Mouse (Mus musculus): ENCODE data around the gene Urad. TPM values are rescaled to one million over a fixed set of nuclear protein-coding genes. Genes with fewer than 3 reads are reported as not detected.

Urad gene
- polyA plus RNA-seq, 1 experiment from 2014 or later = not detected

GRCm38 (mm10) chr5:147345981-147346380 is 23.7 kb upstream of the Urad start:
- Histone ChIP-seq H3K27ac (no peak overlapping the region), H3K9ac (ENCODE audit: low read depth, low read length) (no peak overlapping the region), H3K4me3 (replicated peaks; ENCODE audit: low read depth, low read length) (no peak overlapping the region), H3K27me3 (ENCODE audit: insufficient read depth, low read length) (no peaks in the 10 kb centered on the region), H3K4me2 (ENCODE audit: low read length) (no peak overlapping the region), H3K4me1 (replicated peaks; ENCODE audit: insufficient read depth, low read length) (no peaks in the 10 kb centered on the region), H3K36me3 (ENCODE audit: insufficient read depth, low read length) (no peaks in the 10 kb centered on the region), H3K9me3 (replicated peaks; ENCODE audit: low read length) (no peaks in the 10 kb centered on the region)
- ATAC-seq (replicated peaks; ENCODE audit: low FRiP score, low read depth) = no peak
- no peak for DNase-seq (ENCODE audit: low spot score)
- no peak for TF ChIP-seq CTCF (IDR thresholded peaks at IDR 0.05; ENCODE audit: low read depth)
- WGBS = 57% methylated on average over 1 of the region's 1 CpGs

GRCm38 (mm10) chr5:147343904-147344303 is 21.7 kb upstream of the Urad start:
- Histone ChIP-seq H3K27ac (no peak overlapping the region), H3K9me3 (replicated peaks; ENCODE audit: low read length) (no peaks in the 10 kb centered on the region), H3K36me3 (ENCODE audit: insufficient read depth, low read length) (no peaks in the 10 kb centered on the region), H3K4me3 (replicated peaks; ENCODE audit: low read depth, low read length) (no peak overlapping the region), H3K4me2 (ENCODE audit: low read length) (no peak overlapping the region), H3K27me3 (ENCODE audit: insufficient read depth, low read length) (no peaks in the 10 kb centered on the region), H3K9ac (ENCODE audit: low read depth, low read length) (no peak overlapping the region), H3K4me1 (replicated peaks; ENCODE audit: insufficient read depth, low read length) (no peaks in the 10 kb centered on the region)
- ATAC-seq (replicated peaks; ENCODE audit: low FRiP score, low read depth) (no peak), DNase-seq (ENCODE audit: low spot score) (no peak)
- no peak for TF ChIP-seq CTCF (IDR thresholded peaks at IDR 0.05; ENCODE audit: low read depth)
- WGBS = 86% methylated on average over 10 of the region's 10 CpGs

GRCm38 (mm10) chr5:147342901-147343300 is 20.7 kb upstream of the Urad start:
- Histone ChIP-seq H3K27ac (no peak overlapping the region), H3K36me3 (ENCODE audit: insufficient read depth, low read length) (no peaks in the 10 kb centered on the region), H3K9me3 (replicated peaks; ENCODE audit: low read length) (no peaks in the 10 kb centered on the region), H3K4me1 (replicated peaks; ENCODE audit: insufficient read depth, low read length) (no peaks in the 10 kb centered on the region), H3K4me3 (replicated peaks; ENCODE audit: low read depth, low read length) (no peak overlapping the region), H3K9ac (ENCODE audit: low read depth, low read length) (no peak overlapping the region), H3K4me2 (ENCODE audit: low read length) (no peak overlapping the region), H3K27me3 (ENCODE audit: insufficient read depth, low read length) (no peaks in the 10 kb centered on the region)
- ATAC-seq (replicated peaks; ENCODE audit: low FRiP score, low read depth) = no peak
- no peak for DNase-seq (ENCODE audit: low spot score)
- TF ChIP-seq CTCF (IDR thresholded peaks at IDR 0.05; ENCODE audit: low read depth) = no peak
- WGBS = 88% methylated on average over 6 of the region's 6 CpGs

GRCm38 (mm10) chr5:147340741-147341414 is 18.6 kb upstream of the Urad start:
- no peak for DNase-seq (ENCODE audit: low spot score)
- ATAC-seq (replicated peaks; ENCODE audit: low FRiP score, low read depth) = 0 out of 2 replicates have a peak, but pooled peaks have one; percentile 7
- 33% methylated on average over 13 of the region's 13 CpGs for WGBS
- no peaks in the 10 kb centered on the region for H3K27me3 ChIP-seq (ENCODE audit: insufficient read depth, low read length)
- no peak overlapping the region for H3K9ac ChIP-seq (ENCODE audit: low read depth, low read length)
- H3K4me1 ChIP-seq (replicated peaks; ENCODE audit: insufficient read depth, low read length) = no peaks in the 10 kb centered on the region
- no peak overlapping the region for H3K4me2 ChIP-seq (ENCODE audit: low read length)
- no peaks in the 10 kb centered on the region for H3K9me3 ChIP-seq (replicated peaks; ENCODE audit: low read length)
- H3K27ac ChIP-seq = no peak overlapping the region
- H3K36me3 ChIP-seq (ENCODE audit: insufficient read depth, low read length) = no peaks in the 10 kb centered on the region
- H3K4me3 ChIP-seq (replicated peaks; ENCODE audit: low read depth, low read length) = no peak overlapping the region
- TF ChIP-seq CTCF (IDR thresholded peaks at IDR 0.05; ENCODE audit: low read depth) = no peak

GRCm38 (mm10) chr5:147339560-147339959 is 17.3 kb upstream of the Urad start:
- no peaks in the 10 kb centered on the region for H3K4me1 ChIP-seq (replicated peaks; ENCODE audit: insufficient read depth, low read length)
- H3K4me3 ChIP-seq (replicated peaks; ENCODE audit: low read depth, low read length) = no peak overlapping the region
- H3K4me2 ChIP-seq (ENCODE audit: low read length) = no peak overlapping the region
- H3K27me3 ChIP-seq (ENCODE audit: insufficient read depth, low read length) = no peaks in the 10 kb centered on the region
- ATAC-seq (replicated peaks; ENCODE audit: low FRiP score, low read depth) (no peak), DNase-seq (ENCODE audit: low spot score) (no peak)
- H3K9ac ChIP-seq (ENCODE audit: low read depth, low read length) = no peak overlapping the region
- 73% methylated on average over 11 of the region's 11 CpGs for WGBS
- no peaks in the 10 kb centered on the region for H3K9me3 ChIP-seq (replicated peaks; ENCODE audit: low read length)
- H3K36me3 ChIP-seq (ENCODE audit: insufficient read depth, low read length) = no peaks in the 10 kb centered on the region
- no peak overlapping the region for H3K27ac ChIP-seq
- TF ChIP-seq CTCF (IDR thresholded peaks at IDR 0.05; ENCODE audit: low read depth) = no peak

GRCm38 (mm10) chr5:147338967-147339366 is 16.7 kb upstream of the Urad start:
- Histone ChIP-seq H3K4me2 (ENCODE audit: low read length) (no peak overlapping the region), H3K36me3 (ENCODE audit: insufficient read depth, low read length) (no peaks in the 10 kb centered on the region), H3K27ac (no peak overlapping the region), H3K9me3 (replicated peaks; ENCODE audit: low read length) (no peaks in the 10 kb centered on the region), H3K4me3 (replicated peaks; ENCODE audit: low read depth, low read length) (no peak overlapping the region), H3K27me3 (ENCODE audit: insufficient read depth, low read length) (no peaks in the 10 kb centered on the region), H3K9ac (ENCODE audit: low read depth, low read length) (no peak overlapping the region), H3K4me1 (replicated peaks; ENCODE audit: insufficient read depth, low read length) (no peaks in the 10 kb centered on the region)
- no peak for TF ChIP-seq CTCF (IDR thresholded peaks at IDR 0.05; ENCODE audit: low read depth)
- 55% methylated on average over 9 of the region's 9 CpGs for WGBS
- no peak for ATAC-seq (replicated peaks; ENCODE audit: low FRiP score, low read depth)
- no peak for DNase-seq (ENCODE audit: low spot score)

GRCm38 (mm10) chr5:147332711-147333110 is 10.5 kb upstream of the Urad start:
- no peak for TF ChIP-seq CTCF (IDR thresholded peaks at IDR 0.05; ENCODE audit: low read depth)
- no peaks in the 10 kb centered on the region for H3K36me3 ChIP-seq (ENCODE audit: insufficient read depth, low read length)
- H3K9me3 ChIP-seq (replicated peaks; ENCODE audit: low read length) = no peaks in the 10 kb centered on the region
- ATAC-seq (replicated peaks; ENCODE audit: low FRiP score, low read depth) (no peak), DNase-seq (ENCODE audit: low spot score) (peak; percentile 15)
- H3K4me1 ChIP-seq (replicated peaks; ENCODE audit: insufficient read depth, low read length) = no peaks in the 10 kb centered on the region
- H3K4me3 ChIP-seq (replicated peaks; ENCODE audit: low read depth, low read length) = no peak overlapping the region
- H3K27ac ChIP-seq = no peak overlapping the region
- no peak overlapping the region for H3K4me2 ChIP-seq (ENCODE audit: low read length)
- H3K9ac ChIP-seq (ENCODE audit: low read depth, low read length) = no peak overlapping the region
- 12% methylated on average over 7 of the region's 7 CpGs for WGBS
- no peaks in the 10 kb centered on the region for H3K27me3 ChIP-seq (ENCODE audit: insufficient read depth, low read length)

Data from kidney, postnatal 0 days (tissue).